Mouse (Mus musculus): Measurements from ENCODE around the gene Gm20403. TPM values are rescaled to one million over a fixed set of nuclear protein-coding genes. Genes with fewer than 3 reads are reported as not detected.
"Not testable (repeated sequence)": the region's sequence is repeated elsewhere in the genome, so short reads cannot be mapped to it uniquely, and the experiment has no call there.

Gene Gm20403
- not detected for total RNA-seq (2021)
- long read RNA-seq, experiment 1, result 0 reads
- long read RNA-seq, experiment 2, result 0 reads

- peak; percentile 47 for DNase-seq
Measured at GRCm38 (mm10) chr12:54986052-54986717, at the start of gene Gm20403. TSS of gene Gm20403 (minus strand) at chr12:54986529.

- no peak for DNase-seq
Measured at GRCm38 (mm10) chr12:55027088-55027487, 40.8 kb upstream of the Gm20403 start.

- no peak for DNase-seq
Measured at GRCm38 (mm10) chr12:55023284-55023683, 37.0 kb upstream of the Gm20403 start.

GRCm38 (mm10) chr12:55019421-55019877, 33.1 kb upstream of the Gm20403 start:
- DNase-seq, result no peak

- no peak for DNase-seq
Measured at GRCm38 (mm10) chr12:55017119-55017721, 30.9 kb upstream of the Gm20403 start.

GRCm38 (mm10) chr12:55016339-55017118, 30.2 kb upstream of the Gm20403 start:
- no peak for DNase-seq

- DNase-seq, result no peak
Measured at GRCm38 (mm10) chr12:55015428-55015827, 29.1 kb upstream of the Gm20403 start.

- no peak for DNase-seq
Measured at GRCm38 (mm10) chr12:55013626-55014398, 27.5 kb upstream of the Gm20403 start, which contains the start of gene Baz1a. TSS of gene Baz1a (minus strand) at chr12:55014348.

GRCm38 (mm10) chr12:55013031-55013430, 26.7 kb upstream of the Gm20403 start:
- no peak for DNase-seq

- DNase-seq, result no peak
Measured at GRCm38 (mm10) chr12:55007361-55008008, 21.2 kb upstream of the Gm20403 start.

GRCm38 (mm10) chr12:55006071-55006470, 19.7 kb upstream of the Gm20403 start:
- DNase-seq, result no peak

- DNase-seq, result no peak
Measured at GRCm38 (mm10) chr12:55004396-55004795, 18.1 kb upstream of the Gm20403 start.

- DNase-seq, result no peak
Measured at GRCm38 (mm10) chr12:55003843-55004242, 17.5 kb upstream of the Gm20403 start.

- DNase-seq, result not testable (repeated sequence)
Measured at GRCm38 (mm10) chr12:55002532-55002931, 16.2 kb upstream of the Gm20403 start.

GRCm38 (mm10) chr12:54999016-54999690, 12.8 kb upstream of the Gm20403 start:
- DNase-seq, result peak; percentile 25

- DNase-seq, result no peak
Measured at GRCm38 (mm10) chr12:54998411-54998810, 12.1 kb upstream of the Gm20403 start.

- no peak for DNase-seq
Measured at GRCm38 (mm10) chr12:54996979-54997474, 10.7 kb upstream of the Gm20403 start.

- DNase-seq, result no peak
Measured at GRCm38 (mm10) chr12:54995965-54996364, 9.6 kb upstream of the Gm20403 start.

GRCm38 (mm10) chr12:54994418-54994817, 8.1 kb upstream of the Gm20403 start:
- DNase-seq, result no peak

- no peak for DNase-seq
Measured at GRCm38 (mm10) chr12:54994068-54994386, 7.7 kb upstream of the Gm20403 start.

Measured in gastrocnemius, postnatal 25 days (tissue).